Mouse (Mus musculus): ENCODE measurements around the gene Slc22a14. TPM values are rescaled to one million over a fixed set of nuclear protein-coding genes. Genes with fewer than 3 reads are reported as not detected.

Slc22a14 gene
- polyA plus RNA-seq, 1 experiment from 2014 or later: not detected

DNA sequence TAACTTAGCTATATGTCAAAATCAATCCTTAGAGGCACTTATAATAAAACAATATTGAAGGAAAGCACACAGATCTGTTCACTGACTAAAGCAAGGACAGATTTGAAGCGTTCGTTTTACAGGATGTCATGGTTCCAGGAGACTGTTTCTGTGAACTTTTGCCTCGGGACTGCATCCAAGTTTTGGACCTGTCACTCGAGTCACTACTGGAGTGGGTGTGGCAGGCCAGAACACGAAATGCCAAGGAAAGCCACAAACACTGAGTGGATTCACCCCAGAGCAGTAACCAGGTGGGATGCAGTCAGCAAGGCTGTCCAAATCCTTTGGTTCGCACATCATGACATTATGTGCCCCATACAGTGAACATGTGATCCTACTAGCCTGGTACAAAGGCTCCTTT, 150.8 kb downstream of the Slc22a14 start:
- Histone ChIP-seq H3K4me2 (ENCODE audit: low read length) (no peak overlapping the region), H3K27me3 (replicated peaks; ENCODE audit: control insufficient read depth, insufficient read depth, low read length) (no peaks in the 10 kb centered on the region), H3K4me3 (replicated peaks; ENCODE audit: low read length) (no peak overlapping the region), H3K36me3 (ENCODE audit: control insufficient read depth, insufficient read depth) (no peaks in the 10 kb centered on the region), H3K4me1 (replicated peaks; ENCODE audit: control insufficient read depth, insufficient read depth, low read length) (no peaks in the 10 kb centered on the region), H3K9me3 (ENCODE audit: control insufficient read depth, low read length) (no peaks in the 10 kb centered on the region), H3K9ac (replicated peaks; ENCODE audit: low read depth, low read length) (no peak overlapping the region), H3K27ac (ENCODE audit: low read length) (no peak overlapping the region)
- no peak for ATAC-seq
- WGBS: 93% methylated on average over 6 of the region's 6 CpGs

- ATAC-seq: no peak
- Histone ChIP-seq H3K4me1 (replicated peaks; ENCODE audit: control insufficient read depth, insufficient read depth, low read length) (no peaks in the 10 kb centered on the region), H3K36me3 (ENCODE audit: control insufficient read depth, insufficient read depth) (no peaks in the 10 kb centered on the region), H3K4me2 (ENCODE audit: low read length) (no peak overlapping the region), H3K27ac (ENCODE audit: low read length) (no peak overlapping the region), H3K4me3 (replicated peaks; ENCODE audit: low read length) (no peak overlapping the region), H3K9ac (replicated peaks; ENCODE audit: low read depth, low read length) (no peak overlapping the region), H3K27me3 (replicated peaks; ENCODE audit: control insufficient read depth, insufficient read depth, low read length) (no peaks in the 10 kb centered on the region), H3K9me3 (ENCODE audit: control insufficient read depth, low read length) (no peaks in the 10 kb centered on the region)
- WGBS: 80% methylated on average over 8 of the region's 8 CpGs
These were observed 152.4 kb downstream of the Slc22a14 start for GRCm38 (mm10) chr9:119212996-119213395.

DNA sequence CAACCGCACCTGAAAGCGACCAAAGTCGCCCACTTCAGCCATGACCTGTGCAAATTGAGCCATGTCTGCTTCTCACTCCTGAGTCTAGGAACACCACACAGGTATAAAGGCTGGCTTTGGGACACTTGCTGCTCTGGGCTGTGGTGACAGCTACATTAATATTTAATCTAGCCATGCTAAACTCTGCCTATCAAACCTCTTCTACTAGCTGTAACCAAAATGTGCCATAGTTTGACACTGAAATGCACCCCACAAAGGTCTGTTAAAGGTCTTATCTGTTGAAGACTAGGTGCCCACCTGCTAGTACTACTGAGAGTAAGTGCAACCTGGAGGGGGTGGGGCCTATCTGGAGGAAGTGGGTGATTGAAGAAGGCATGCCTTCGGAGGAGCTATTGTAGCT, 156.4 kb downstream of the Slc22a14 start, which contains the start of gene Slc22a13:
Gene Slc22a13, minus strand, starts transcription at position 101 of the 400 bp plus-strand sequence.
- no peak for ATAC-seq
- Histone ChIP-seq H3K9me3 (ENCODE audit: control insufficient read depth, low read length) (no peaks in the 10 kb centered on the region; the same call in 1 of the 2 replicates), H3K27me3 (replicated peaks; ENCODE audit: control insufficient read depth, insufficient read depth, low read length) (no peaks in the 10 kb centered on the region), H3K27ac (ENCODE audit: low read length) (no peak within 1 kb of the TSS), H3K4me2 (ENCODE audit: low read length) (no peak within 1 kb of the TSS), H3K9ac (replicated peaks; ENCODE audit: low read depth, low read length) (no peak within 1 kb of the TSS), H3K4me1 (replicated peaks; ENCODE audit: control insufficient read depth, insufficient read depth, low read length) (no peaks in the 10 kb centered on the region), H3K36me3 (ENCODE audit: control insufficient read depth, insufficient read depth) (no peaks in the 10 kb centered on the region), H3K4me3 (replicated peaks; ENCODE audit: low read length) (no peak within 1 kb of the TSS)
- WGBS: 92% methylated on average over 4 of the region's 4 CpGs

- no peaks in the 10 kb centered on the region for H3K36me3 ChIP-seq (ENCODE audit: control insufficient read depth, insufficient read depth)
- H3K4me2 ChIP-seq (ENCODE audit: low read length): no peak overlapping the region
- ATAC-seq: no peak
- H3K4me1 ChIP-seq (replicated peaks; ENCODE audit: control insufficient read depth, insufficient read depth, low read length): no peaks in the 10 kb centered on the region
- H3K9ac ChIP-seq (replicated peaks; ENCODE audit: low read depth, low read length): no peak overlapping the region
- H3K27me3 ChIP-seq (replicated peaks; ENCODE audit: control insufficient read depth, insufficient read depth, low read length): no peaks in the 10 kb centered on the region
- H3K27ac ChIP-seq (ENCODE audit: low read length): no peak overlapping the region
- no peak overlapping the region for H3K4me3 ChIP-seq (replicated peaks; ENCODE audit: low read length)
- WGBS: 79% methylated on average over 4 of the region's 4 CpGs
- peaks cover 4% of the 10 kb centered on the region; the same call in 1 of the 2 replicates for H3K9me3 ChIP-seq (ENCODE audit: control insufficient read depth, low read length)
These were observed 158.2 kb downstream of the Slc22a14 start for GRCm38 (mm10) chr9:119207113-119207512.

DNA sequence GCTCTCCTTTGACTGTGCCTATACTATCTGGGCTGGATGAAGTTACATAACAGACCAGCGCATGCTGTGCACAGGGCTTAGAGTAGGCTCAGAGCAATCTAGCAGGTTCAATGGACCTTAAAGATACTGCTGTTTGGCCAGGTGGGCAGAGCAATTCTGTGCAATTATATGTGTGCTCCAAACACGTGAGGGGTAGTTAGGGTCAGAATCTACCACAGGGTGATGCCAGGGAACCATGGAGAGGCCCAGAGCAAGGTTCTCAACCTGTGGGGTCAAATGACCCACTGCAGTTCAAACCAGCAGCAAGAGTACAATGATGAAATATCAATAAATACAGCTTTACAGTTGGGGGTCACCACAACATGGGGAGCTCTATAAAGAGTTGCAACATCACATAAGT, 158.7 kb downstream of the Slc22a14 start:
- 73% methylated on average over 2 of the region's 2 CpGs for WGBS
- Histone ChIP-seq H3K27me3 (replicated peaks; ENCODE audit: control insufficient read depth, insufficient read depth, low read length) (no peaks in the 10 kb centered on the region), H3K27ac (ENCODE audit: low read length) (no peak overlapping the region), H3K4me2 (ENCODE audit: low read length) (no peak overlapping the region), H3K4me3 (replicated peaks; ENCODE audit: low read length) (no peak overlapping the region), H3K4me1 (replicated peaks; ENCODE audit: control insufficient read depth, insufficient read depth, low read length) (no peaks in the 10 kb centered on the region), H3K36me3 (ENCODE audit: control insufficient read depth, insufficient read depth) (no peaks in the 10 kb centered on the region), H3K9ac (replicated peaks; ENCODE audit: low read depth, low read length) (no peak overlapping the region), H3K9me3 (ENCODE audit: control insufficient read depth, low read length) (peaks cover 4% of the 10 kb centered on the region; the same call in 1 of the 2 replicates)
- ATAC-seq: no peak

GRCm38 (mm10) chr9:119205756-119206155, 159.6 kb downstream of the Slc22a14 start:
- Histone ChIP-seq H3K9me3 (ENCODE audit: control insufficient read depth, low read length) (peaks cover 4% of the 10 kb centered on the region; the same call in 1 of the 2 replicates), H3K27ac (ENCODE audit: low read length) (no peak overlapping the region), H3K27me3 (replicated peaks; ENCODE audit: control insufficient read depth, insufficient read depth, low read length) (no peaks in the 10 kb centered on the region), H3K4me2 (ENCODE audit: low read length) (no peak overlapping the region), H3K36me3 (ENCODE audit: control insufficient read depth, insufficient read depth) (no peaks in the 10 kb centered on the region), H3K4me1 (replicated peaks; ENCODE audit: control insufficient read depth, insufficient read depth, low read length) (no peaks in the 10 kb centered on the region), H3K9ac (replicated peaks; ENCODE audit: low read depth, low read length) (no peak overlapping the region), H3K4me3 (replicated peaks; ENCODE audit: low read length) (no peak overlapping the region)
- 93% methylated on average over 5 of the region's 5 CpGs for WGBS
- ATAC-seq: no peak

GRCm38 (mm10) chr9:119203617-119204016, 161.7 kb downstream of the Slc22a14 start:
- no peak for ATAC-seq
- H3K4me3 ChIP-seq (replicated peaks; ENCODE audit: low read length): no peak overlapping the region
- no peaks in the 10 kb centered on the region for H3K4me1 ChIP-seq (replicated peaks; ENCODE audit: control insufficient read depth, insufficient read depth, low read length)
- peaks cover 4% of the 10 kb centered on the region; the same call in 1 of the 2 replicates for H3K9me3 ChIP-seq (ENCODE audit: control insufficient read depth, low read length)
- 97% methylated on average over 9 of the region's 9 CpGs for WGBS
- no peak overlapping the region for H3K9ac ChIP-seq (replicated peaks; ENCODE audit: low read depth, low read length)
- H3K36me3 ChIP-seq (ENCODE audit: control insufficient read depth, insufficient read depth): no peaks in the 10 kb centered on the region
- H3K27me3 ChIP-seq (replicated peaks; ENCODE audit: control insufficient read depth, insufficient read depth, low read length): no peaks in the 10 kb centered on the region
- no peak overlapping the region for H3K27ac ChIP-seq (ENCODE audit: low read length)
- H3K4me2 ChIP-seq (ENCODE audit: low read length): no peak overlapping the region

GRCm38 (mm10) chr9:119201653-119202052, 163.7 kb downstream of the Slc22a14 start:
- no peaks in the 10 kb centered on the region for H3K36me3 ChIP-seq (ENCODE audit: control insufficient read depth, insufficient read depth)
- no peak overlapping the region for H3K4me2 ChIP-seq (ENCODE audit: low read length)
- H3K27ac ChIP-seq (ENCODE audit: low read length): no peak overlapping the region
- ATAC-seq: no peak
- no peak overlapping the region for H3K9ac ChIP-seq (replicated peaks; ENCODE audit: low read depth, low read length)
- no peaks in the 10 kb centered on the region for H3K27me3 ChIP-seq (replicated peaks; ENCODE audit: control insufficient read depth, insufficient read depth, low read length)
- no peaks in the 10 kb centered on the region for H3K4me1 ChIP-seq (replicated peaks; ENCODE audit: control insufficient read depth, insufficient read depth, low read length)
- H3K4me3 ChIP-seq (replicated peaks; ENCODE audit: low read length): no peak overlapping the region
- WGBS: 92% methylated on average over 5 of the region's 5 CpGs
- H3K9me3 ChIP-seq (ENCODE audit: control insufficient read depth, low read length): peaks cover 4% of the 10 kb centered on the region; the same call in 1 of the 2 replicates

DNA sequence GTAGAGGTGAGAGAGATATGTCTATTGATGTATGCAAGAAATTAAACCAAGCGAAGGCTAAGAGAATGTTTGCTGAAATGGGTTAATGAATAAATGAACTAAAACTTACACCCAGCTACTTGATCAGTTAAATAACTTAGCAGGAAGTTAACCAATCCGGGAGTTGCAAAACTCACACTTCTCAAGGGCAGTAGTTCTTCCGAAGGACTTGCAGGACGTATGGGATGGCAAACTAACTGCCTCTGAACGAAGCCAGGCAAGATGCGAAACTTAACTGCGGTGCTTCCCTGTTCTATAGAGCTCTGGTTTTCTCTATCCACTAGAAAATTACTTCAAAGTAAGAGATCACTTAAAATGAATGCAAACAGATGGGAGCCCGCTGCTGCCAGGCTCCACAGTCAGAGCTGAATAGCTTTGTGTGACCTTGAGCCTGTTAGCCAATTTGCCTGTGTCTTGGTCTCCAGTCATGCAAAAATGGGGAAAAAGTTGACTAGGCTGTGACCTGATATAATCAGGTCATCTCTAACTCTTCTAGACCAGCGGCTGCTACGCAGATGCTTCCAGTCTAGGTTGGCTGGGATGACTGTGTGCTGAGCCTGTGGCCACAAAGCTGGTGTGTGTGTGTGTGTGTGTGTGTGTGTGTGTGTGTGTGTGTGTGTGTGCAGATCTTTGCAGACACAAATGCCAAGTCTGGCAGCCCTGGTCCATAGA, 166.0 kb downstream of the Slc22a14 start:
- H3K9ac ChIP-seq (replicated peaks; ENCODE audit: low read depth, low read length): no peak overlapping the region
- ATAC-seq: no peak
- no peaks in the 10 kb centered on the region for H3K36me3 ChIP-seq (ENCODE audit: control insufficient read depth, insufficient read depth)
- H3K27me3 ChIP-seq (replicated peaks; ENCODE audit: control insufficient read depth, insufficient read depth, low read length): no peaks in the 10 kb centered on the region
- 78% methylated on average over 10 of the region's 10 CpGs for WGBS
- no peak overlapping the region for H3K4me3 ChIP-seq (replicated peaks; ENCODE audit: low read length)
- no peak overlapping the region for H3K27ac ChIP-seq (ENCODE audit: low read length)
- H3K9me3 ChIP-seq (ENCODE audit: control insufficient read depth, low read length): peaks cover 4% of the 10 kb centered on the region; the same call in 1 of the 2 replicates
- H3K4me1 ChIP-seq (replicated peaks; ENCODE audit: control insufficient read depth, insufficient read depth, low read length): no peaks in the 10 kb centered on the region
- H3K4me2 ChIP-seq (ENCODE audit: low read length): no peak overlapping the region
